Mouse (Mus musculus): ENCODE data around the gene Gm2a. TPM values are rescaled to one million over a fixed set of nuclear protein-coding genes. Genes with fewer than 3 reads are reported as not detected.
A peak's percentile ranks its signal among the peaks of the same experiment; 100 is the strongest.

The Gm2a gene
- polyA plus RNA-seq, 1 experiment = 5.8 TPM

DNA sequence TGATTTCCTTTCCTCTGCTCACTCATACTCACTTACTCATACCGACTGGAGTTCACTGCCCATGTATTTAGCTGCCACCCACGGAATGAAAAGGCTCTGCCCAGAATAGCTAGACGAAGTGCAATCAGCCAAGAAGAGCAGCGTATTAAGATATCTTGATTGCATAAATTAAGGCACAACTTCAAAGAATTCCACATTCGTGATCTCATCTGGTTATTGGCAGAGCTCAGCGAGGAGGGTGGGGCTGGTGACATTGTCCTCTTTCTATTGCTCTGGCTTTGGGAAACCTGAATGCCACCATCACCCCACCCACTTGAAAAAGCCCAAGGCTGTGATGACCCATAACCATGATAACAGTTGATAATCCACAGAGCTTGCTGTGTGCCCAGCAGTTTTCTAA is 30.0 kb downstream of the Gm2a start:
- no peaks in the 10 kb centered on the region for H3K79me2 ChIP-seq (ENCODE audit: control insufficient read depth, insufficient read depth)
- no peak for TF ChIP-seq MYOD1 (IDR thresholded peaks at IDR 0.05; ENCODE audit: control insufficient read depth in 1 of 3, insufficient read length in 2 of 3, low read depth in 2 of 3)
- TF ChIP-seq MAX (IDR thresholded peaks at IDR 0.05; ENCODE audit: low read depth) = no peak
- no peak for TF ChIP-seq CEBPB (IDR thresholded peaks at IDR 0.05; ENCODE audit: insufficient read depth, poor library complexity, severe bottlenecking)
- TF ChIP-seq USF1 (IDR thresholded peaks at IDR 0.05; ENCODE audit: low read depth) = no peak
- TF ChIP-seq POLR2AphosphoS2 (IDR thresholded peaks at IDR 0.05; ENCODE audit: insufficient read length, low read depth) = no peak
- no peak for TF ChIP-seq TCF12 (IDR thresholded peaks at IDR 0.05; ENCODE audit: insufficient read depth, poor library complexity, severe bottlenecking)
- no peak for TF ChIP-seq REST (IDR thresholded peaks at IDR 0.05; ENCODE audit: insufficient read depth, insufficient read length)
- no peak for TF ChIP-seq POLR2A (IDR thresholded peaks at IDR 0.05; ENCODE audit: insufficient read length, low read depth)
- TF ChIP-seq MYOG (IDR thresholded peaks at IDR 0.05; ENCODE audit: control insufficient read depth in 1 of 3, insufficient read depth in 1 of 3, insufficient read length in 2 of 3, low read depth in 2 of 3) = no peak
- no peak for TF ChIP-seq SRF (IDR thresholded peaks at IDR 0.05; ENCODE audit: control insufficient read depth, insufficient read length, low read depth)
- no peaks in the 10 kb centered on the region for H3K36me3 ChIP-seq (ENCODE audit: control insufficient read depth, insufficient read depth)
- H3K4me2 ChIP-seq (ENCODE audit: low read depth) = peak overlapping the region; percentile 16
- H3ac ChIP-seq (ENCODE audit: control insufficient read depth, insufficient read length) = no peak overlapping the region
- H3K4me3 ChIP-seq = no peak overlapping the region
- no peaks in the 10 kb centered on the region for H3K27me3 ChIP-seq (ENCODE audit: control insufficient read depth, insufficient read depth, insufficient read length)

DNA sequence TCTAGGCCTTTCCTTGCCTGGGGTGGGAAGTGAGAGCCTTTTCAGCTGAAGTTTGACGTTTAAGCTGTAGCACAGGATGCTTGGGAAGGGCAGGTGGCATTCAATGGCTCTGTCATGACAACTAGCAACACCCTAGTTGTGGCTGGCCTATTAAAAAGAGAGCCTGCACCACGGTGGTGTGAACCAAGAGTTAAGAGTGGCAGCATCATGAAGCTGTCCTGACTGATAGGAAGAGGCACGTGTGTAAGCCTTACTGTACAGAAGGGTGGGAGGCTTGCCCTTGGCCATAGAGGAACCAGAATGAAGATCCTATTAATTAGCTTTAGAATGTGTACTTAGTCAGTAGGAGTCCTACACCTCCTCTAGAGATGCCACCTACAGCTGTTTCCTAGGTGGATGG is 30.5 kb downstream of the Gm2a start:
- Histone ChIP-seq H3ac (ENCODE audit: control insufficient read depth, insufficient read length) (no peak overlapping the region), H3K4me3 (no peak overlapping the region), H3K36me3 (ENCODE audit: control insufficient read depth, insufficient read depth) (no peaks in the 10 kb centered on the region), H3K79me2 (ENCODE audit: control insufficient read depth, insufficient read depth) (no peaks in the 10 kb centered on the region), H3K27me3 (ENCODE audit: control insufficient read depth, insufficient read depth, insufficient read length) (no peaks in the 10 kb centered on the region), H3K4me2 (ENCODE audit: low read depth) (peak overlapping the region; percentile 16)
- TF ChIP-seq MAX (IDR thresholded peaks at IDR 0.05; ENCODE audit: low read depth) (no peak), POLR2AphosphoS2 (IDR thresholded peaks at IDR 0.05; ENCODE audit: insufficient read length, low read depth) (no peak), MYOD1 (IDR thresholded peaks at IDR 0.05; ENCODE audit: control insufficient read depth in 1 of 3, insufficient read length in 2 of 3, low read depth in 2 of 3) (no peak), REST (IDR thresholded peaks at IDR 0.05; ENCODE audit: insufficient read depth, insufficient read length) (no peak), POLR2A (IDR thresholded peaks at IDR 0.05; ENCODE audit: insufficient read length, low read depth) (no peak), USF1 (IDR thresholded peaks at IDR 0.05; ENCODE audit: low read depth) (no peak), TCF12 (IDR thresholded peaks at IDR 0.05; ENCODE audit: insufficient read depth, poor library complexity, severe bottlenecking) (no peak)

GRCm38 (mm10) chr11:55131077-55131742 is 33.3 kb downstream of the Gm2a start:
- Histone ChIP-seq H3ac (ENCODE audit: control insufficient read depth, insufficient read length) (no peak overlapping the region), H3K4me3 (no peak overlapping the region), H3K4me2 (ENCODE audit: low read depth) (no peak overlapping the region), H3K36me3 (ENCODE audit: control insufficient read depth, insufficient read depth) (no peaks in the 10 kb centered on the region), H3K27me3 (ENCODE audit: control insufficient read depth, insufficient read depth, insufficient read length) (no peaks in the 10 kb centered on the region), H3K79me2 (ENCODE audit: control insufficient read depth, insufficient read depth) (no peaks in the 10 kb centered on the region)
- TF ChIP-seq POLR2AphosphoS2 (IDR thresholded peaks at IDR 0.05; ENCODE audit: insufficient read length, low read depth) = no peak
- TF ChIP-seq CEBPB (IDR thresholded peaks at IDR 0.05; ENCODE audit: insufficient read depth, poor library complexity, severe bottlenecking) = no peak
- no peak for TF ChIP-seq TCF12 (IDR thresholded peaks at IDR 0.05; ENCODE audit: insufficient read depth, poor library complexity, severe bottlenecking)
- TF ChIP-seq POLR2A (IDR thresholded peaks at IDR 0.05; ENCODE audit: insufficient read length, low read depth) = no peak
- no peak for TF ChIP-seq E2F4 (IDR thresholded peaks at IDR 0.05; ENCODE audit: insufficient read depth)
- TF ChIP-seq SRF (IDR thresholded peaks at IDR 0.05; ENCODE audit: control insufficient read depth, insufficient read length, low read depth) = no peak
- no peak for TF ChIP-seq TCF3 (IDR thresholded peaks at IDR 0.05; ENCODE audit: insufficient read length, low read depth)
- TF ChIP-seq MYOG (IDR thresholded peaks at IDR 0.05; ENCODE audit: control insufficient read depth in 1 of 3, insufficient read depth in 1 of 3, insufficient read length in 2 of 3, low read depth in 2 of 3) = no peak

DNA sequence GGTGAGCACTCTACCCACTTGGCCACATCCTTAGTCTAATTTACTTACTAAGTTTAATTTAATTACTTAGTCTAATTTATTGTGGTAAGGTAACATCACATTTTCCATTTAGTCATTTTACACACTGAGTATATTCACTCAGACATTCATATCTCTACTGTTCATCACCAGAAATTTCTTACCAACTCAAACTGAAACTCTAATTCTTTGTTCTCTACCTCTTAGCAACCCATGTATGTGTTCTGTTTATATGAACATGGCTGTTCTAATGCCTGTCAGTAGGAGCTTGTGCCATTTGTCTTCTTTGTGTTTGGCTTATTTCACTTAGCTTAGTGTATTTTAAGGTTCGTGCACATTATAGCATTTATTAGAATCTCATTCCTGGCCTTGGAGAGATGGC is 34.0 kb downstream of the Gm2a start:
- TF ChIP-seq POLR2AphosphoS2 (IDR thresholded peaks at IDR 0.05; ENCODE audit: insufficient read length, low read depth) = no peak
- no peak for TF ChIP-seq TCF12 (IDR thresholded peaks at IDR 0.05; ENCODE audit: insufficient read depth, poor library complexity, severe bottlenecking)
- no peak for TF ChIP-seq E2F4 (IDR thresholded peaks at IDR 0.05; ENCODE audit: insufficient read depth)
- no peak for TF ChIP-seq SRF (IDR thresholded peaks at IDR 0.05; ENCODE audit: control insufficient read depth, insufficient read length, low read depth)
- no peak for TF ChIP-seq POLR2A (IDR thresholded peaks at IDR 0.05; ENCODE audit: insufficient read length, low read depth)
- no peak for TF ChIP-seq MYOD1 (IDR thresholded peaks at IDR 0.05; ENCODE audit: control insufficient read depth in 1 of 3, insufficient read length in 2 of 3, low read depth in 2 of 3)
- no peak for TF ChIP-seq USF1 (IDR thresholded peaks at IDR 0.05; ENCODE audit: low read depth)
- TF ChIP-seq MYOG (IDR thresholded peaks at IDR 0.05; ENCODE audit: control insufficient read depth in 1 of 3, insufficient read depth in 1 of 3, insufficient read length in 2 of 3, low read depth in 2 of 3) = no peak
- no peak for TF ChIP-seq TCF3 (IDR thresholded peaks at IDR 0.05; ENCODE audit: insufficient read length, low read depth)
- no peak for TF ChIP-seq CEBPB (IDR thresholded peaks at IDR 0.05; ENCODE audit: insufficient read depth, poor library complexity, severe bottlenecking)
- TF ChIP-seq REST (IDR thresholded peaks at IDR 0.05; ENCODE audit: insufficient read depth, insufficient read length) = no peak
- TF ChIP-seq MAX (IDR thresholded peaks at IDR 0.05; ENCODE audit: low read depth) = no peak

GRCm38 (mm10) chr11:55133204-55133603 is 35.3 kb downstream of the Gm2a start:
- H3K36me3 ChIP-seq (ENCODE audit: control insufficient read depth, insufficient read depth) = no peaks in the 10 kb centered on the region
- no peak overlapping the region for H3K4me2 ChIP-seq (ENCODE audit: low read depth)
- no peaks in the 10 kb centered on the region for H3K79me2 ChIP-seq (ENCODE audit: control insufficient read depth, insufficient read depth)
- no peak overlapping the region for H3ac ChIP-seq (ENCODE audit: control insufficient read depth, insufficient read length)
- TF ChIP-seq MYOG (IDR thresholded peaks at IDR 0.05; ENCODE audit: control insufficient read depth in 1 of 3, insufficient read depth in 1 of 3, insufficient read length in 2 of 3, low read depth in 2 of 3) = no peak
- no peak for TF ChIP-seq MAX (IDR thresholded peaks at IDR 0.05; ENCODE audit: low read depth)
- TF ChIP-seq TCF3 (IDR thresholded peaks at IDR 0.05; ENCODE audit: insufficient read length, low read depth) = no peak
- no peak for TF ChIP-seq REST (IDR thresholded peaks at IDR 0.05; ENCODE audit: insufficient read depth, insufficient read length)
- TF ChIP-seq USF1 (IDR thresholded peaks at IDR 0.05; ENCODE audit: low read depth) = no peak
- no peak for TF ChIP-seq POLR2AphosphoS2 (IDR thresholded peaks at IDR 0.05; ENCODE audit: insufficient read length, low read depth)
- TF ChIP-seq E2F4 (IDR thresholded peaks at IDR 0.05; ENCODE audit: insufficient read depth) = no peak
- TF ChIP-seq MYOD1 (IDR thresholded peaks at IDR 0.05; ENCODE audit: control insufficient read depth in 1 of 3, insufficient read length in 2 of 3, low read depth in 2 of 3) = no peak
- no peak for TF ChIP-seq POLR2A (IDR thresholded peaks at IDR 0.05; ENCODE audit: insufficient read length, low read depth)
- no peak for TF ChIP-seq CEBPB (IDR thresholded peaks at IDR 0.05; ENCODE audit: insufficient read depth, poor library complexity, severe bottlenecking)
- TF ChIP-seq SRF (IDR thresholded peaks at IDR 0.05; ENCODE audit: control insufficient read depth, insufficient read length, low read depth) = no peak
- no peak for TF ChIP-seq TCF12 (IDR thresholded peaks at IDR 0.05; ENCODE audit: insufficient read depth, poor library complexity, severe bottlenecking)
- H3K4me3 ChIP-seq = no peak overlapping the region
- H3K27me3 ChIP-seq (ENCODE audit: control insufficient read depth, insufficient read depth, insufficient read length) = no peaks in the 10 kb centered on the region

More for the DNA sequence above, 34.0 kb downstream of the Gm2a start:
- Histone ChIP-seq H3K36me3 (ENCODE audit: control insufficient read depth, insufficient read depth) (no peaks in the 10 kb centered on the region), H3K79me2 (ENCODE audit: control insufficient read depth, insufficient read depth) (no peaks in the 10 kb centered on the region), H3ac (ENCODE audit: control insufficient read depth, insufficient read length) (no peak overlapping the region), H3K4me2 (ENCODE audit: low read depth) (no peak overlapping the region), H3K27me3 (ENCODE audit: control insufficient read depth, insufficient read depth, insufficient read length) (no peaks in the 10 kb centered on the region), H3K4me3 (no peak overlapping the region)

All from myocyte (in vitro differentiated cells).